Mouse (Mus musculus) left cerebral cortex, postnatal 36 days (tissue): ENCODE results near the gene Ctdnep1. TPM values are rescaled to one million over a fixed set of nuclear protein-coding genes. Genes with fewer than 3 reads are reported as not detected.
"Not testable (repeated sequence)": the region's sequence is repeated elsewhere in the genome, so short reads cannot be mapped to it uniquely, and the experiment has no call there.

Source experiments
- DNase-seq, 2 experiments: peaks; one replicate each; pipeline ENCODE4 v3.0.0; 2021 to 2022; ENCODE audit warnings: low spot score in 2 of 2, mixed read lengths in 1 of 2
- intact Hi-C: fragments of 180-260 bp; cut with DNase I; formaldehyde crosslinking; loops from one replicate; pipeline ENCODE4 v1.15.1; 2025
- total RNA-seq, 2 experiments: library from RNA; stranded (reverse); gene quantifications; 2 replicates each; pipeline ENCODE4 v1.2.3; 2021

Gene Ctdnep1
- total RNA-seq, 2 experiments from 2014 or later = 112 to 128 TPM

DNA sequence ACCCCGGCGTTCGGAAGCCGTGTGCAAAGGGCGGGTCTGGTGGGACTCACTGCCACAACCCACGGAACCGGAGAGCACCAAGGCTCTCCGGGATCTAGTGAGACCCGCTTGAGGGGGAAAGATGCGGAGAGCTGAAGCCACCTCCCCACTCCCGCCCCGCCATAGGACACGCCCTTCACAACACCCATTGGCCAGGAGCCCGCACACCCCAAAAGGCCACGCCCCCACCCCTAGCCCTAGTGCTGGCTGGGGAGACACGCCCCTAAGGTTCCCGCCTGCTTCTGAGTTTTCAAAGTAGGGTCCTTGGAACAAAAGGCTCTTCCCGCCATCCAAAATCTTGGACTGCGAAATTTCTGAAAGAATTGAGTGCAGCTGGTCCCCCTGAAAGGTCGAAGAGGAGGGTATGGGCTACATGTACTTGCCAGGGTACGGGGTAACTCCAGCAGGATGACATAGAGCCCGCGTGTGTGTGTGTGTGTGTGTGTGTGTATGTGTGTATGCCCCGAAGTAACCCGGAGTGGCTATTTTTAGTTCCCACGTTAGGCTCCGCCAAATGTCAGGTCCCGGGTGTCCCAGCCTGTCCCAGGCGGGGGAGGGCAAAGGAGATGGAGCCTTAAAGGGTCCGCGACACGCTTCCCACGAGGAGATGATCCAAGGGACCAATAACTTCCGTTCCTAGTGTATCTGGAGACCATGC is 32.7 kb upstream of the Ctdnep1 start, which contains the start of gene Slc2a4:
Slc2a4 (minus strand) TSS at position 123 of the 697 bp plus-strand sequence.
- intact Hi-C loops = loop anchor here (2.0 kb wide), 1 partner anchor 13 kb away; the partner anchor contains the start of gene Ybx2

GRCm38 (mm10) chr11:69948763-69949150 is 32.2 kb upstream of the Ctdnep1 start:
- peak; percentile 59 to 70 for DNase-seq
- intact Hi-C loops = loop anchor here (2.0 kb wide), 1 partner anchor 14 kb away; the partner anchor contains the start of gene Ybx2

More for the DNA sequence above, 32.7 kb upstream of the Ctdnep1 start, which contains the start of gene Slc2a4:
- peak; percentile 35 to 50 for DNase-seq

DNA sequence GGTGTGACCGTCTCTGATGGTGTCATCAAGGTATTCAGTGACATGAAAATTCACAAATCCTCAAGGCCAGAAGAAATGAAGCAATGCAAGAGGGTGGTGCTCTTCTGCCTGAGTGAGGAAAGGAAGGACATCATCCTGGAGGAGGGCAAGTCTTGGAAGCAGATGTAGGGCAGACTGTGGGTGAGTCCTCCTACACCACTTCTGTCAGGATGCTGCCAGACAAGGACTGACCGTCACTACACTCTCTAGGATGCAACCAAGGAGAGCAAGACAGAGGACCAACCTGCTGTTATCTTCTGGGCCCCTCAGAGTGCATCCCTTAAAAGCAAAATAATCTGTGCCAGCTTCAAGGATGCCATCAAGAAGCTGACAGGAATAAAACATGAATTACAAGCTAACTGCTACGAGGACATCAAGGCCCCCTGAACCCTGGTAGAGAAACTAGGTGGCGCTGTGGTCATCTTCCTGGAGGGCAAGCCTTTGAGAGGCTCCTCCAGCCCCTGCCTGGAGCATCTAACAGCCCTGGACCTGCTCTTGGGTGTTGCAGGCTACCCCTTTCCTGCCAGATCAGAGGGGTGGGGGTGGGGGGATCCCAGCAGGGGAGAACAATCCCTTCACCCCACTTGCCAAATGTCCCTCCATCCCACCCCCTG is 30.0 kb upstream of the Ctdnep1 start:
- DNase-seq = no peak
- intact Hi-C loops = no loop called here

- no peak for DNase-seq
- intact Hi-C loops = no loop called here
Observed at GRCm38 (mm10) chr11:69952274-69952673, 28.7 kb upstream of the Ctdnep1 start.

GRCm38 (mm10) chr11:69953267-69953915 is 27.6 kb upstream of the Ctdnep1 start:
- DNase-seq = no peak
- intact Hi-C loops = no loop called here

- intact Hi-C loops, DNase-seq: not testable (repeated sequence)
Observed at GRCm38 (mm10) chr11:69955618-69956017, 25.3 kb upstream of the Ctdnep1 start.

- intact Hi-C loops = no loop called here
Observed at GRCm38 (mm10) chr11:69956218-69956617, 24.7 kb upstream of the Ctdnep1 start.

DNA sequence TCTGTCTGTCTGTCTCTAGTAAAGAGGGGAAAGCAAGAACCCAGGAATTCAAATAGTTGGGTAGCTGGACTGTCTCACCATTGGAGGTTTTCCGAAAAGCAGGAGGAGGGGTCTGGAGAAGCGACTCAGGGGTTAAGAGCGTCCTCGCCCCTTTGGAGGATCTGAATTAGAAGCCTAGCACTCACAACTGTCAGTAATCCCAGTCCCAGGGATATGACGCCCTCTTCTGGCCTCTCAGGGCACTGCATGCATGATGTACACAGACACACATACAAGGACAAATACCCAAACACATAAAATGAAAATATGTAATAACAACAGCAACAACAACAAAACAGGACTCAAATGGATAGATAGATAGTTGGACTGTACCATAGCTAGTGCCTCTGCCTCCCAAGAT is 20.3 kb upstream of the Ctdnep1 start:
- no peak for DNase-seq
- intact Hi-C loops = no loop called here

More at GRCm38 (mm10) chr11:69956218-69956617, 24.7 kb upstream of the Ctdnep1 start:
- no peak for DNase-seq

GRCm38 (mm10) chr11:69961841-69962240 is 19.1 kb upstream of the Ctdnep1 start:
- no peak for DNase-seq
- intact Hi-C loops = no loop called here

DNA sequence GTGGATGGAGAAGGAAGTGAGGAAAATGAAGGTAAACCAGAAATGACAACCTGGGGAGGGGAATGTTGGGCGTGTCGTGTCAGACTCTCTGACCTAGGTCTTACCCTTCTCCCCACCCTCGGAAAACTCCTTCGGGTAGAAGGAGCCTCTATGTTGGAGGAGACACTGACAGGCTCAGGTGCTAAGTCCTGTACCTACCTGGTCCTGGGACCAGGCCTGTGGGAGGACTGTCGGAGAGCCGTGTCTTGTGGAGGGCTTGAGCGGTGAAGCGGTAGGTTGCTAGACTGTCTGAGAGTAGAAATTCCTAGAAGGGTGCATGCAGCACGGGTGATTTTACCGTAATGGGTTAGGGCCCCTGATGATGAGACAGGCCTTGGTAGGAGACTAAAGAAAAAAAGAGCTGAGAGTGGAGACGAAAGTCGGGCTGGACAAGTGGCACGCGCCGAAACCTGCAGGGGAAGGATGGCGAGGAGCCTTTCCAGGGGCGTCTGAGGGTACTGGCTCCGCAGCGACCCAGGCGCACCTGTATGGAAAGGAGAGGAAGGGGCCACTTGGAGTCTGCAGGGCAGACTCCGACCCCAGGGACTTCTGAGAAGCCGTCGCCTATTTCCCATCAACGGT is 16.2 kb upstream of the Ctdnep1 start, which contains the start of gene Cldn7:
Cldn7 (plus strand) TSS at position 130 of the 621 bp plus-strand sequence.
- intact Hi-C loops = loop anchor here (5.0 kb wide), 1 partner anchor 32 kb away; no protein-coding TSS in a partner anchor
- no peak for DNase-seq

GRCm38 (mm10) chr11:69965271-69966005 is 15.5 kb upstream of the Ctdnep1 start:
- DNase-seq = no peak
- intact Hi-C loops = loop anchor here (5.0 kb wide), 1 partner anchor 33 kb away; no protein-coding TSS in a partner anchor

GRCm38 (mm10) chr11:69966006-69966859 is 14.7 kb upstream of the Ctdnep1 start:
- no peak for DNase-seq
- intact Hi-C loops = loop anchor here (5.0 kb wide), 1 partner anchor 34 kb away; no protein-coding TSS in a partner anchor

DNA sequence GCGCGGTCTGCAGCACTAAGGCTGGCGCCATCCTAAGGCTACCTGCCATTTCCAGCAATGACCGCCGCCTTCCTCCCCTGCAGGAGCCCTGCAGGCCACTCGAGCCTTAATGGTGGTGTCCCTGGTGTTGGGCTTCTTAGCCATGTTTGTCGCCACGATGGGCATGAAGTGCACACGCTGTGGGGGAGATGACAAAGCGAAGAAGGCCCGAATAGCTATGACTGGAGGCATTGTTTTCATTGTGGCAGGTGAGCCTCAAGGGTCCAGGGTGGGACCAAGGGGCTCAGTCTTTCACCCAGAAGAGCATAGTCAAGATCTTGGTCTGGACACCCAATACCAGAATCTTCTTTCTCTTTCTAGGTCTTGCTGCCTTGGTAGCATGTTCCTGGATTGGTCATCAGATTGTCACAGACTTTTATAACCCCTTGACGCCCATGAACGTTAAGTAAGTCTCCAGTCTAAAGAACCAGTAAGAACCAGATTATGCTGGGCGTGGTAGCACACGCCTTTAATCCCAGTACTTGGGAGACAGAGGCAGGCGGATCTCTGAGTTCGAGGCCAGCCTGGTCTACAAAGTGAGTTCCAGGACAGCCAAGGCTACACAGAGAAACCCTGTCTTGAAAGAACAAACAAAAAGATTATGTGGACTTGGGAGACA is 14.0 kb upstream of the Ctdnep1 start:
- intact Hi-C loops = loop anchor here (5.0 kb wide), 1 partner anchor 35 kb away; no protein-coding TSS in a partner anchor
- DNase-seq = no peak

- intact Hi-C loops = loop anchor here (5.0 kb wide), 1 partner anchor 36 kb away; no protein-coding TSS in a partner anchor
- DNase-seq = no peak
Observed at GRCm38 (mm10) chr11:69968793-69969192, 12.2 kb upstream of the Ctdnep1 start.

GRCm38 (mm10) chr11:69970222-69970621 is 10.7 kb upstream of the Ctdnep1 start:
- no peak for DNase-seq
- intact Hi-C loops = no loop called here

DNA sequence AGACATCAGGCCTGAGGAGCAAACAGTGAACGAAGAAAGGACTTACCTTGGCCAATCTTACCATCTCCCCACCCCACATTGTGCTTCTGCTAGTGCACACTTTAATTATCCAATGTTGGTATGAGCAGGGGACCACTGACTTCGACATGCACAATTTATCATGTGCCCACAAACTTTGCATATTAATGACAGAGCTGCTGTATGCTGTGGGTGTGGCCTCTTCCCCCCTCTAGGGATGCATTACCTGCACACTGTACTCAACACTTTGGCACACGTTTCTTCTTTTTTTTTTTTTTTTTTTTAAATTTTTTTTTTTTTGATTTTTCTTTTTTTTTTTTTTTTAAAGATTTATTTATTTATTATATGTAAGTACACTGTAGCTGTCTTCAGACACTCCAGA is 10.2 kb upstream of the Ctdnep1 start:
- no peak for DNase-seq
- intact Hi-C loops = no loop called here

DNA sequence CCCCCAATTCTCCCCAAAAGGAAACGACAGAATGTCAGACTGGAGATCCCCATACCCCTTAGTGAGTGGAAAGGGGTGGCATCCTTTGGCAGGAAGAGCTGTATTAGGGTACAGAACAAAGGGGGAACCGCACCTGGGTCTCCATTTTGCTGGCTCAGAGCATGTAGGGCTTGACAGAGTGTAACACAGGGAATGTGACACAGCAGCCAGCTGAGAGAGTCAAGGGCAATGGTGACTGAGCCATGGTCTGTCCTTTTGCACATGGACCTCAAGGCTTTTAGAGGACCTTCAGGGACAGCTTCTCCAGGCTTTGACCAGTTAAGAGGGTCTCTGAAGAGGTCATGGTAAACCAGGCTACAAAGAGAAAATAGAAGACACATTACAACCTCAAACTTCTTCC is 6.0 kb upstream of the Ctdnep1 start:
- no peak for DNase-seq
- intact Hi-C loops = no loop called here
